Mouse (Mus musculus): Measurements from ENCODE around the gene Ntrk2.

DNA sequence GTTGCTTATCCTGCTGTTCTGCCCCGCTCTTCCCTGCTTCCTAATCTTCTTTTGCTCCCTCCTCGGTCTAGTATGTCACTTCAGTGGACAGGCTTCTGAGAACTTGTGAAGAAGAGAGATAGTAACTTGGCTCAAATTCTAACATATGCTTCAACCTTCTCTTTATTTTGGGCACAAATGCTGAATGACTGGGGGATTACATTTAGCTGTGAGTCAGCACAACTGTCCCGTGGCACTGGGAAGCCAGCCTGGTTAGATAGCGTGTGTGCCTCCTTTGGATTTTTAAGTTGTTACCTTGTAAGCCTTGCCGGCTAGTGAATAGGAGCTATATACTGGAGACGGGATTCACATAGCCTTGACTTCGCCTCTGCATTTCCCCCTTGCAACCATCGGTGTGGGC is 79.7 kb downstream of the Ntrk2 start:
- TF ChIP-seq CTCF (IDR thresholded peaks at IDR 0.05; ENCODE audit: low read depth), result no peak
- no peak for TF ChIP-seq EP300 (IDR thresholded peaks at IDR 0.05; ENCODE audit: low read depth)
